Comparison of ENCODE assay signal across 26 mouse cellular contexts in genomic region chr11:82072374-82072773, GRCm38 (mm10). TPM values are rescaled to one million over a fixed set of nuclear protein-coding genes. Genes with fewer than 3 reads are reported as not detected.
A peak's percentile ranks its signal among the peaks of the same experiment; 100 is the strongest.
DNase-seq lines count a peak whose midpoint lies in the region; ATAC-seq and TF ChIP-seq lines count a peak whose summit lies in the region.
"Had no signal": no experiment of that assay in that cellular context is flagged by ENCODE, and none has a peak within 500 bp of the region (broad histone marks: within the 10 kb centered on the region; RNA-seq: fewer than 3 reads in every experiment).

No protein-coding gene starts in this region.

- H3K4me2 ChIP-seq in forebrain, postnatal 0 days (ENCODE audit: low read depth): no peak overlapping the region
- H3K4me2 ChIP-seq in forebrain, embryonic 15.5 days (replicated peaks): no peak overlapping the region
- H3K4me2 ChIP-seq: forebrain, embryonic 13.5 days; hindbrain, embryonic 13.5 days; liver, embryonic 13.5 days; midbrain, embryonic 12.5 days; neural tube, embryonic 15.5 days had no signal

- no peak overlapping the region for H3K27ac ChIP-seq in forebrain, postnatal 0 days (ENCODE audit: low read depth, low read length)
- H3K27ac ChIP-seq in forebrain, embryonic 15.5 days (replicated peaks): no peak overlapping the region
- H3K27ac ChIP-seq: embryonic facial prominence, embryonic 10.5 days; forebrain, embryonic 13.5 days; hindbrain, embryonic 13.5 days; liver, embryonic 13.5 days; midbrain, embryonic 12.5 days; neural tube, embryonic 15.5 days had no signal

- 88% methylated on average over 1 of the region's 1 CpGs for WGBS in forebrain, postnatal 0 days
- WGBS in forebrain, embryonic 15.5 days: 89% methylated on average over 1 of the region's 1 CpGs

- no peaks in the 10 kb centered on the region for H3K9me3 ChIP-seq in forebrain, postnatal 0 days (ENCODE audit: low read length)
- no peaks in the 10 kb centered on the region for H3K9me3 ChIP-seq in forebrain, embryonic 15.5 days
- H3K9me3 ChIP-seq: embryonic facial prominence, embryonic 10.5 days; forebrain, embryonic 13.5 days; hindbrain, embryonic 13.5 days; liver, embryonic 13.5 days; midbrain, embryonic 12.5 days; neural tube, embryonic 15.5 days had no signal

- no peak overlapping the region for H3K9ac ChIP-seq in forebrain, postnatal 0 days
- no peak overlapping the region for H3K9ac ChIP-seq in forebrain, embryonic 15.5 days (replicated peaks)
- H3K9ac ChIP-seq: forebrain, embryonic 13.5 days; hindbrain, embryonic 13.5 days; liver, embryonic 13.5 days; midbrain, embryonic 12.5 days; neural tube, embryonic 15.5 days had no signal

- DNase-seq in forebrain, postnatal 0 days: no peak
- DNase-seq in layer of hippocampus, adult 11-12 months (ENCODE audit: low spot score): peak; percentile 15
- no peak for DNase-seq in layer of hippocampus, postnatal 25 days (ENCODE audit: extremely low spot score in 1 of 2, low spot score in 1 of 2)
- peak; percentile 63 for DNase-seq in 3T3-L1 (ENCODE audit: low read depth, low spot score)
- DNase-seq in brain, adult 2 months (ENCODE audit: low read depth, low spot score): peak; percentile 27
- no peak for DNase-seq in cerebellum, adult 11-12 months
- DNase-seq: cerebellum, adult 11 months; cerebellum, postnatal 36 days; kidney, adult 8-10 months; liver, embryonic 13.5 days; lung, postnatal 14 days had no signal

- no peak overlapping the region for H3K4me3 ChIP-seq in forebrain, postnatal 0 days (ENCODE audit: low read depth, low read length)
- H3K4me3 ChIP-seq in forebrain, embryonic 15.5 days: no peak overlapping the region
- H3K4me3 ChIP-seq: embryonic facial prominence, embryonic 10.5 days; forebrain, embryonic 13.5 days; hindbrain, embryonic 13.5 days; liver, embryonic 13.5 days; midbrain, embryonic 12.5 days; myocyte; neural tube, embryonic 15.5 days had no signal

- no peak for ATAC-seq in forebrain, postnatal 0 days
- no peak for ATAC-seq in forebrain, embryonic 15.5 days (replicated peaks)
- no peak for ATAC-seq in CD4-positive, CD25-positive, alpha-beta regulatory T cell, adult 4 months
- ATAC-seq: forebrain, embryonic 13.5 days had no signal

- no peaks in the 10 kb centered on the region for H3K27me3 ChIP-seq in forebrain, postnatal 0 days (ENCODE audit: insufficient read depth, low read length)
- H3K27me3 ChIP-seq in forebrain, embryonic 15.5 days: no peaks in the 10 kb centered on the region
- H3K27me3 ChIP-seq: forebrain, embryonic 13.5 days; hindbrain, embryonic 13.5 days; liver, embryonic 13.5 days; midbrain, embryonic 12.5 days; neural tube, embryonic 15.5 days had no signal

- H3K36me3 ChIP-seq in forebrain, postnatal 0 days (ENCODE audit: insufficient read depth): no peaks in the 10 kb centered on the region
- no peaks in the 10 kb centered on the region for H3K36me3 ChIP-seq in forebrain, embryonic 15.5 days
- H3K36me3 ChIP-seq: embryonic facial prominence, embryonic 10.5 days; hindbrain, embryonic 13.5 days; liver, embryonic 13.5 days; midbrain, embryonic 12.5 days; neural tube, embryonic 15.5 days had no signal

- no peaks in the 10 kb centered on the region for H3K4me1 ChIP-seq in forebrain, postnatal 0 days (ENCODE audit: insufficient read depth)
- H3K4me1 ChIP-seq in forebrain, embryonic 15.5 days: no peaks in the 10 kb centered on the region
- H3K4me1 ChIP-seq: embryonic facial prominence, embryonic 10.5 days; forebrain, embryonic 13.5 days; hindbrain, embryonic 13.5 days; liver, embryonic 13.5 days; midbrain, embryonic 12.5 days; neural tube, embryonic 15.5 days had no signal

- peak; percentile 5; the same call in 1 of the 2 replicates for TF ChIP-seq CTCF in forebrain, postnatal 0 days (IDR thresholded peaks at IDR 0.05; ENCODE audit: low read depth)

RNA-seq across cellular contexts. Expression of gene Ccl11, which starts 14.8 kb away (rescaled TPM):
- total RNA-seq in forebrain, postnatal 0 days (2014; rRNA removed): not detected in 2 replicates
- 0.15 TPM in 1 of 2 replicates, not detected in the other for polyA plus RNA-seq in forebrain, postnatal 0 days (2015; fragmentation: Nextera tagmentation; extraction: Ambion mirVana)
- polyA plus RNA-seq in forebrain, embryonic 15.5 days (2015; fragmentation: Nextera tagmentation; extraction: Ambion mirVana): not detected in 2 replicates
- under 1 TPM; 0.34 to 0.35 TPM for total RNA-seq in layer of hippocampus, postnatal 25 days (2021)
- not detected for polyA plus RNA-seq in CD4-positive, CD25-positive, alpha-beta regulatory T cell, adult 4 months (2017; shearing (Covaris generic))
- total RNA-seq: left cerebral cortex, adult 18-20 months had no signal
- polyA plus RNA-seq: embryonic facial prominence, embryonic 10.5 days; forebrain, embryonic 13.5 days; limb, embryonic 11.5 days; midbrain, embryonic 12.5 days; myocyte had no signal

RNA-seq across cellular contexts. Expression of gene Ccl7, which starts 26.9 kb away (rescaled TPM):
- 0.23 TPM in 1 of 2 replicates, not detected in the other for total RNA-seq in forebrain, postnatal 0 days (2014; rRNA removed)
- 1.2 and 3.0 TPM in 2 replicates for polyA plus RNA-seq in forebrain, postnatal 0 days (2015; fragmentation: Nextera tagmentation; extraction: Ambion mirVana)
- 0.32 and 0.51 TPM in 2 replicates for polyA plus RNA-seq in forebrain, embryonic 15.5 days (2015; fragmentation: Nextera tagmentation; extraction: Ambion mirVana)
- not detected for total RNA-seq in layer of hippocampus, postnatal 25 days (2021)
- polyA plus RNA-seq in CD4-positive, CD25-positive, alpha-beta regulatory T cell, adult 4 months (2017; shearing (Covaris generic)): not detected
- total RNA-seq: left cerebral cortex, adult 18-20 months had no signal
- polyA plus RNA-seq: embryonic facial prominence, embryonic 10.5 days; forebrain, embryonic 13.5 days; limb, embryonic 11.5 days had no signal

RNA-seq across cellular contexts. Expression of gene Ccl12, which starts 29.3 kb away (rescaled TPM):
- total RNA-seq in forebrain, postnatal 0 days (2014; rRNA removed): 2.0 and 3.3 TPM in 2 replicates
- 7.6 and 11.1 TPM in 2 replicates for polyA plus RNA-seq in forebrain, postnatal 0 days (2015; fragmentation: Nextera tagmentation; extraction: Ambion mirVana)
- 0.64 and 0.83 TPM in 2 replicates for polyA plus RNA-seq in forebrain, embryonic 15.5 days (2015; fragmentation: Nextera tagmentation; extraction: Ambion mirVana)
- total RNA-seq in layer of hippocampus, postnatal 25 days (2021): not detected
- not detected for polyA plus RNA-seq in CD4-positive, CD25-positive, alpha-beta regulatory T cell, adult 4 months (2017; shearing (Covaris generic))
- total RNA-seq: adrenal gland, adult 18-20 months; gastrocnemius, adult 18-20 months had no signal
- polyA plus RNA-seq: myocyte had no signal

RNA-seq across cellular contexts. Expression of gene Gm17268, which starts 34.0 kb away (rescaled TPM):
- total RNA-seq in forebrain, postnatal 0 days (2014; rRNA removed): not detected in 2 replicates
- not detected in 2 replicates for polyA plus RNA-seq in forebrain, postnatal 0 days (2015; fragmentation: Nextera tagmentation; extraction: Ambion mirVana)
- not detected in 2 replicates for polyA plus RNA-seq in forebrain, embryonic 15.5 days (2015; fragmentation: Nextera tagmentation; extraction: Ambion mirVana)
- total RNA-seq in layer of hippocampus, postnatal 25 days (2021): not detected
- not detected for polyA plus RNA-seq in CD4-positive, CD25-positive, alpha-beta regulatory T cell, adult 4 months (2017; shearing (Covaris generic))
- total RNA-seq: adrenal gland, adult 18-20 months; gastrocnemius, adult 18-20 months; left cerebral cortex, adult 18-20 months had no signal
- polyA plus RNA-seq: brain, embryonic 14.5 days; embryonic facial prominence, embryonic 10.5 days; forebrain, embryonic 13.5 days; heart, postnatal 0 days; hindbrain, embryonic 13.5 days; large intestine, adult 2 months; limb, embryonic 11.5 days; liver, embryonic 13.5 days; midbrain, embryonic 12.5 days; myocyte; neural tube, embryonic 15.5 days had no signal

RNA-seq across cellular contexts. Expression of gene Ccl2, which starts 37.0 kb away (rescaled TPM):
- total RNA-seq in forebrain, postnatal 0 days (2014; rRNA removed): 0.85 and 2.4 TPM in 2 replicates
- polyA plus RNA-seq in forebrain, postnatal 0 days (2015; fragmentation: Nextera tagmentation; extraction: Ambion mirVana): 1.3 and 1.6 TPM in 2 replicates
- 0.17 and 0.65 TPM in 2 replicates for polyA plus RNA-seq in forebrain, embryonic 15.5 days (2015; fragmentation: Nextera tagmentation; extraction: Ambion mirVana)
- not detected for total RNA-seq in layer of hippocampus, postnatal 25 days (2021)
- not detected for polyA plus RNA-seq in CD4-positive, CD25-positive, alpha-beta regulatory T cell, adult 4 months (2017; shearing (Covaris generic))
- polyA plus RNA-seq: limb, embryonic 11.5 days had no signal

Comparison
In these comparisons a context has a peak if more than half of its experiments do, and no peak if none do; other contexts are left out.
1. DNase-seq: peak in layer of hippocampus, adult 11-12 months (single experiment), 3T3-L1 (single experiment) and brain, adult 2 months (single experiment); none in forebrain, postnatal 0 days (single experiment), layer of hippocampus, postnatal 25 days (0 of 2) and cerebellum, adult 11-12 months (single experiment).